Mouse (Mus musculus) left cerebral cortex, adult 2 months (tissue): ENCODE data around the gene Mrpl45. TPM values are rescaled to one million over a fixed set of nuclear protein-coding genes. Genes with fewer than 3 reads are reported as not detected.
"Not testable (repeated sequence)": the region's sequence is repeated elsewhere in the genome, so short reads cannot be mapped to it uniquely, and the experiment has no call there.

Source experiments
- DNase-seq, 2 experiments: peaks; one replicate each; pipeline ENCODE4 v3.0.0; 2021 to 2022; ENCODE audit warnings: low spot score in 2 of 2, mixed read lengths in 1 of 2; ENCODE audit errors: extremely low spot score in 1 of 2
- H3K27ac ChIP-seq: fragments of 200-600 bp; 2 replicates; pipeline ENCODE4 v1.8.1; 2022
- H3K4me3 ChIP-seq: fragments of 200-600 bp; 2 replicates; pipeline ENCODE4 v1.8.1; 2022
- CTCF ChIP-seq: fragments of 200-600 bp; IDR thresholded peaks from 2 replicates; pipeline ENCODE4 v1.8.1; 2022; ENCODE audit warnings: antibody characterized with exemption, mild to moderate bottlenecking, moderate library complexity
- intact Hi-C: fragments of 180-260 bp; cut with DNase I; formaldehyde crosslinking; loops from one replicate; pipeline ENCODE4 v1.15.1; 2025
- total RNA-seq, 2 experiments: library from RNA; stranded (reverse); gene quantifications; 2 replicates each; pipeline ENCODE4 v1.2.3; 2021

Mrpl45 gene
- total RNA-seq, 2 experiments from 2014 or later: 26.4 to 28.2 TPM

DNA sequence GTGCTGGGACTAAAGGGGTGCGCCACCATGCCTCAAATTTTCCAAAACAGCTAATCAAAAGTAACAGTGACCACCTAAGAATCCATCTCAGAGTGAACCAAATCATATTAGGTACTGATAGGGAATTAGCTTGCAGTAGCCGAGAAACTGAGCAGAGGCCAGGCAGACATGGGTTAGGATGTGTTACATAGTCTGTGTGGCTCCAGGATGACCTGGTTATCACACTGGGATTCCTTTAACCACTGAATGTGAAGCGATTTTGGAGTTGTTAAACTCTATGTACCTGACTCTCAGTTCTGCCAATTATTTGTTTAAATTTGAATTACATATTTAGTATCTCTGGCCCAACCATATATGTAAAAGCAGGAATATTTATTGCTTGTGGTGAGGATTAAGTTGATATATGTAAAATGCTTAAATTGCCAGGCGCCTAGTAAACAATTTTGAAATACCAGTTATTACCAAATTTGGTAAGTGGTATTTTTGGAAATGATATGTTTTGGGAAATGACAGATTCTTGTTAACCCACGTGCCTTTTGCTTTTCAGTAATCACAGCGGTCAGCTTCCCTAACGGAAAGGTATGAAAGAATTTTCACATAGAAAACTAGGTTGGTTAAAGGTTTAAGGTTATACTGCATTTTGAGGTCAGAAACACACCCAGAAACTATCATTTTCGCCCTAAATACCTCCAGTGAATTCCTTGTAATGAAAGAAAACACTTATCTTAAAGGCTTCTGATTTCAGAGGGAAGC is 589 bp upstream of the Mrpl45 start:
- Histone ChIP-seq H3K27ac (peak overlapping the region; percentile 93), H3K4me3 (peak overlapping the region; percentile 79)
- no peak for TF ChIP-seq CTCF
- intact Hi-C loops: loop anchor here (1.0 to 10.0 kb wide), 4 partner anchors 35 to 240 kb away; partner anchors contain the start of genes Kpnb1 and Npepps
- DNase-seq: no peak

DNA sequence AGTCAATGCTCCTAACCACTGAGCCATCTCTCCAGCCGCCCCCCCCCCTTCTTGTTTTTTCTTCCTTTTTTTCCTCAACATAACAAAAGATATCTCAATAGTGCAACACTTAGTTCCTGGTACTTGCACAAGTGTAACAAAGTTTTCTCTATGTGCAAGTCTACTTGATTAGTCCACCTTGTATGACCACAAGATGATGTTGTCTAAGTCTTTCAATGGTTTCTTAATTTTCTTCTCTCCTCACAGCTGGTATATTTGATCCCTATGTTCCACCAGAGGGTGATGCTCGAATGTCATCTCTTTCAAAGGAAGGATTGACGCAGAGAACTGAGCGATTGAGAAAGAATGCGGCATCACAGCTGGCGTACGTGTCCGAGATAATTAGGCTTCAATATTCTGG is 5.7 kb downstream of the Mrpl45 start:
- no peak overlapping the region for H3K4me3 ChIP-seq
- DNase-seq: no peak
- intact Hi-C loops: no loop called here
- H3K27ac ChIP-seq: no peak overlapping the region
- no peak for TF ChIP-seq CTCF

- intact Hi-C loops, DNase-seq: not testable (repeated sequence)
These were observed 6.5 kb downstream of the Mrpl45 start for GRCm38 (mm10) chr11:97321894-97322600.

GRCm38 (mm10) chr11:97325224-97325623 is 9.7 kb downstream of the Mrpl45 start:
- Histone ChIP-seq H3K27ac (no peak overlapping the region), H3K4me3 (no peak overlapping the region)
- DNase-seq: no peak
- intact Hi-C loops: loop anchor here (5.0 kb wide), 1 partner anchor 128 kb away; no protein-coding TSS in a partner anchor
- peak; percentile 38 for TF ChIP-seq CTCF

More at GRCm38 (mm10) chr11:97321894-97322600, 6.5 kb downstream of the Mrpl45 start:
- not testable (repeated sequence) for H3K4me3 ChIP-seq, H3K27ac ChIP-seq

GRCm38 (mm10) chr11:97328148-97328547 is 12.6 kb downstream of the Mrpl45 start:
- DNase-seq: peak; percentile 47 to 70
- peak; percentile 91 for TF ChIP-seq CTCF
- Histone ChIP-seq H3K4me3 (no peak overlapping the region), H3K27ac (no peak overlapping the region)
- intact Hi-C loops: loop anchor here (5.0 kb wide), 1 partner anchor 131 kb away; no protein-coding TSS in a partner anchor

DNA sequence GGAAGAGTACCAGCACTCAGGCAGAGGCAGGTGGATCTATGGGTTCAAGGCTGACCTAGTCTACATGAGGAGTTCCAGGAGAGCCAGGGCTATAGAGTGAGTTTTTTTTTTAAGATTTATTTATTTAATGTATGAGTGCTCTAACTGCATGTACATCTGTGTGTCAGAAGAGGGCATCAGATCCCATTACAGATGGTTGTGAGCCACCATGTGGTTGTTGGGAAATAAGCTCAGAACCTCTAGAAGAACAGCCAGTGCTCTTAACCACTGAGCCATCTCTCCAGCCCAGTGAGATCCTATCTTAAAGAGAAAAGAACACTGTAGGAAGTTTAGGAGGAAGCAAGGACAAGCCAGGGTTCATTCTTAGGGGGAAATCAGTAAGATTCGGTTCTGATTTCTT is 14.8 kb downstream of the Mrpl45 start:
- no peak overlapping the region for H3K27ac ChIP-seq
- H3K4me3 ChIP-seq: no peak overlapping the region
- intact Hi-C loops: no loop called here
- no peak for TF ChIP-seq CTCF
- DNase-seq: no peak

DNA sequence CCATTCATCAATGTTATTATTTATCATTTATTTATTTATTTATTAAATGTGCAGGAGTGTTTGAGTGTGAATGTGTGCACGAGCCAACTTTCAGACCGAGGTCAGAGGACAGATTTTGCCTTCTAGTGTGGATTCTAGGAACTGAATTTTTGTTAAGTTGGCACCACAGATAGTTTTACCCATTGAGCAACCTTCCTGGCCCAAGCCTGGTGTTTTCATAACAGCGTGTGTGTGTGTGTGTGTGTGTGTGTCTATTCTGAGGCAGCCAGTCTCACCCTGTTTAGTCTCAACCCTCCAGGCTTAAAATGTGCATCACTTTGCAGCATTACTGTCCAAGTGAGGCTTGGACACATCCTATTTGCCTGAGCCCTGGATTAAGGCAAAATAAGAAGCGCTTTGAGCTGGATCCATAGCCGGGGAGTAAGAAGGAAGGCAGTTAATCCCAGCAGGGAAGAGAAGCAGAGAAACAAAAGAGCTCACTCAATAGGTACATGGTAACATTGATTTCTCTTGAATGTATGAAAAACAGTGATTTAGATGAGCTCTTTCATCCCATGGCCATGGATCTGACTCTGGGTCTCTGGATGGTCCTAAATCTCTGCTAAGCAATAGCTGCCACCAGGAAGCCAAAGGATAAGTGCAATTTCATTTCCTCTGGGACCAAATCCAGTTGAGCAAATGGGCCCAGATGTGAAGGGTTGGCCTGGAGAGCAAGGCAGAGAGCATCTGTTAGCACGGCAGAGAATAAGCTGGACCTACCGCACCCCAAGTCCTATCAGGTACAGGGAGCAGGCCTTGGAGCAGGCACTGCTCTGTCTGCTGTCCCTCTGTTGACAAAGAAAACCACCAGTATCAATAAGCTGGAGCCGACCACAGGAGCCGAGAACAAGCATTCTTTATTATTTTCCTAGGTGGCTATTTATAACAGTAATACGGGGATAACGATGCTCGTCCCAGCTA is 16.0 kb downstream of the Mrpl45 start:
- intact Hi-C loops: no loop called here
- no peak for TF ChIP-seq CTCF
- Histone ChIP-seq H3K4me3 (no peak overlapping the region), H3K27ac (no peak overlapping the region)
- no peak for DNase-seq

- no peak for TF ChIP-seq CTCF
- no peak overlapping the region for H3K27ac ChIP-seq
- H3K4me3 ChIP-seq: no peak overlapping the region
- no peak for DNase-seq
- intact Hi-C loops: no loop called here
These were observed 17.5 kb downstream of the Mrpl45 start for GRCm38 (mm10) chr11:97333044-97333443.

DNA sequence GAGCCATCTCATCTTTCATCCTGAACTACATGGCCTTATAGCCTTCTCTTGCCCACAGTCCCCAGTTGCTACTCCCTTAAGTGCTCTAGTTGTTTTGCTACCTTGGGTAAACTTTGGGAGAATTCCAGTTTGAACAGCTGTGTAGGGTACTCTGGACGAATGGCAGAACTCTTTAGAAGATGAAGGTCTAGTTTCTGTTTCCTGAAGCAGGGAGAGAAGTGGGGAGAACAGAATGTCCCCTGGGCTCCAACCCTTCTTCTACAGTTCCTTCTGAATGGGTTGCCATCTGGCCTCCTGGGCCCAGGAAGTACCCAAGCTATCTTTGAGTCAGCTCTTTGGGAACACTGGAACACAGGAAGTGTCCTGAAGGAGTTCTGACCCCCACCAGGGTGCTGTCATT is 18.4 kb downstream of the Mrpl45 start:
- intact Hi-C loops: no loop called here
- DNase-seq: no peak
- TF ChIP-seq CTCF: no peak
- Histone ChIP-seq H3K4me3 (no peak overlapping the region), H3K27ac (no peak overlapping the region)

GRCm38 (mm10) chr11:97334400-97334799 is 18.9 kb downstream of the Mrpl45 start:
- Histone ChIP-seq H3K4me3 (no peak overlapping the region), H3K27ac (no peak overlapping the region)
- no peak for DNase-seq
- TF ChIP-seq CTCF: no peak
- intact Hi-C loops: no loop called here

DNA sequence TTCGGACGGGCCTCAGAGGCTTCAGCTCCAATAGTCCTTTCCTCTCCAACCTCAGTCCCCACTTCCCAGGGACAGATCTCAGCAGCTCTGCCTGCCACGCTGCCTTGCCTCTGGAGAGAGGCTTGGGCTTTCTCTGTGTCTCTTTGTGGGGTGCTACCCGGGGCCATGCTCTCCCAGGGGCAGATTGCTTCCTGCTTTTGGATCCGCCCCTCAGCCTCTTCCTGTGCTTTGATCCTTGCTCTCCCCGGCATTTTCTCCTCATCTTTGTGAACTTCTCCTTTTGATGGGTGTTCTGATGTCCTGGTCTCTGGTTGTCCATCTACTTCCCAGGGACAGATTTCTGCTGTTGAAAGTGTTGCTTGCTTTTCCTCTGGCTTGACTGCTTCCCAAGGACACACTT is 20.7 kb downstream of the Mrpl45 start:
- Histone ChIP-seq H3K27ac (no peak overlapping the region), H3K4me3 (no peak overlapping the region)
- no peak for DNase-seq
- intact Hi-C loops: no loop called here
- TF ChIP-seq CTCF: no peak
